Mouse (Mus musculus): ENCODE results near the gene Nbea.

Gene Nbea

GRCm38 (mm10) chr3:56181025-56181424, 2.5 kb downstream of the Nbea start:
- peaks cover 12% of the 10 kb centered on the region for H3K4me1 ChIP-seq (replicated peaks; ENCODE audit: low read depth, low read length)
- no peaks in the 10 kb centered on the region for H3K36me3 ChIP-seq (ENCODE audit: insufficient read depth, low read length)
- TF ChIP-seq NANOG (IDR thresholded peaks at IDR 0.05; ENCODE audit: borderline replicate concordance, low read length) (no peak), CTCF (conservative IDR thresholded peaks at IDR 0.05; ENCODE audit: low read length) (no peak), POU5F1 (IDR thresholded peaks at IDR 0.05; ENCODE audit: borderline replicate concordance, low read length) (no peak)
- H3K9me3 ChIP-seq (ENCODE audit: low read length): no peaks in the 10 kb centered on the region
- H3K4me3 ChIP-seq (replicated peaks; ENCODE audit: low read length): no peak overlapping the region
- H3K27me3 ChIP-seq (ENCODE audit: insufficient read depth, low read length): peaks cover 24% of the 10 kb centered on the region

GRCm38 (mm10) chr3:56157864-56158263, 25.6 kb downstream of the Nbea start:
- no peaks in the 10 kb centered on the region for H3K27me3 ChIP-seq (ENCODE audit: insufficient read depth, low read length)
- no peaks in the 10 kb centered on the region for H3K4me1 ChIP-seq (replicated peaks; ENCODE audit: low read depth, low read length)
- no peak overlapping the region for H3K4me3 ChIP-seq (replicated peaks; ENCODE audit: low read length)
- TF ChIP-seq NANOG (IDR thresholded peaks at IDR 0.05; ENCODE audit: borderline replicate concordance, low read length): no peak
- TF ChIP-seq POU5F1 (IDR thresholded peaks at IDR 0.05; ENCODE audit: borderline replicate concordance, low read length): no peak
- no peak for TF ChIP-seq CTCF (conservative IDR thresholded peaks at IDR 0.05; ENCODE audit: low read length)
- no peaks in the 10 kb centered on the region for H3K36me3 ChIP-seq (ENCODE audit: insufficient read depth, low read length)
- no peaks in the 10 kb centered on the region for H3K9me3 ChIP-seq (ENCODE audit: low read length)

- H3K36me3 ChIP-seq (ENCODE audit: insufficient read depth, low read length): no peaks in the 10 kb centered on the region
- H3K27me3 ChIP-seq (ENCODE audit: insufficient read depth, low read length): no peaks in the 10 kb centered on the region
- H3K9me3 ChIP-seq (ENCODE audit: low read length): no peaks in the 10 kb centered on the region
- peaks cover 5% of the 10 kb centered on the region; the same call in 1 of the 2 replicates for H3K4me1 ChIP-seq (replicated peaks; ENCODE audit: low read depth, low read length)
- no peak for TF ChIP-seq NANOG (IDR thresholded peaks at IDR 0.05; ENCODE audit: borderline replicate concordance, low read length)
- no peak for TF ChIP-seq POU5F1 (IDR thresholded peaks at IDR 0.05; ENCODE audit: borderline replicate concordance, low read length)
- TF ChIP-seq CTCF (conservative IDR thresholded peaks at IDR 0.05; ENCODE audit: low read length): no peak
- H3K4me3 ChIP-seq (replicated peaks; ENCODE audit: low read length): no peak overlapping the region
These were observed 56.8 kb downstream of the Nbea start for GRCm38 (mm10) chr3:56126674-56127073.

- Histone ChIP-seq H3K27me3 (ENCODE audit: insufficient read depth, low read length) (no peaks in the 10 kb centered on the region), H3K9me3 (ENCODE audit: low read length) (no peaks in the 10 kb centered on the region), H3K36me3 (ENCODE audit: insufficient read depth, low read length) (no peaks in the 10 kb centered on the region), H3K4me1 (replicated peaks; ENCODE audit: low read depth, low read length) (no peaks in the 10 kb centered on the region), H3K4me3 (replicated peaks; ENCODE audit: low read length) (no peak overlapping the region)
- TF ChIP-seq POU5F1 (IDR thresholded peaks at IDR 0.05; ENCODE audit: borderline replicate concordance, low read length) (no peak), CTCF (conservative IDR thresholded peaks at IDR 0.05; ENCODE audit: low read length) (no peak)
These were observed 66.9 kb downstream of the Nbea start for GRCm38 (mm10) chr3:56116647-56117046.

GRCm38 (mm10) chr3:56108101-56108500, 75.4 kb downstream of the Nbea start:
- H3K36me3 ChIP-seq (ENCODE audit: insufficient read depth, low read length): no peaks in the 10 kb centered on the region
- H3K9me3 ChIP-seq (ENCODE audit: low read length): no peaks in the 10 kb centered on the region
- no peaks in the 10 kb centered on the region for H3K4me1 ChIP-seq (replicated peaks; ENCODE audit: low read depth, low read length)
- no peak overlapping the region for H3K4me3 ChIP-seq (replicated peaks; ENCODE audit: low read length)
- no peaks in the 10 kb centered on the region for H3K27me3 ChIP-seq (ENCODE audit: insufficient read depth, low read length)
- TF ChIP-seq CTCF (conservative IDR thresholded peaks at IDR 0.05; ENCODE audit: low read length) (no peak), NANOG (IDR thresholded peaks at IDR 0.05; ENCODE audit: borderline replicate concordance, low read length) (no peak), POU5F1 (IDR thresholded peaks at IDR 0.05; ENCODE audit: borderline replicate concordance, low read length) (no peak)

- no peak for TF ChIP-seq POU5F1 (IDR thresholded peaks at IDR 0.05; ENCODE audit: borderline replicate concordance, low read length)
- TF ChIP-seq NANOG (IDR thresholded peaks at IDR 0.05; ENCODE audit: borderline replicate concordance, low read length): no peak
- no peak for TF ChIP-seq CTCF (conservative IDR thresholded peaks at IDR 0.05; ENCODE audit: low read length)
These were observed 86.4 kb downstream of the Nbea start for GRCm38 (mm10) chr3:56097105-56097504.

GRCm38 (mm10) chr3:56079015-56079612, 104.4 kb downstream of the Nbea start:
- Histone ChIP-seq H3K9me3 (ENCODE audit: low read length) (no peaks in the 10 kb centered on the region), H3K4me1 (replicated peaks; ENCODE audit: low read depth, low read length) (no peaks in the 10 kb centered on the region), H3K27me3 (ENCODE audit: insufficient read depth, low read length) (no peaks in the 10 kb centered on the region), H3K4me3 (replicated peaks; ENCODE audit: low read length) (no peak overlapping the region), H3K36me3 (ENCODE audit: insufficient read depth, low read length) (no peaks in the 10 kb centered on the region)
- TF ChIP-seq POU5F1 (IDR thresholded peaks at IDR 0.05; ENCODE audit: borderline replicate concordance, low read length) (no peak), CTCF (conservative IDR thresholded peaks at IDR 0.05; ENCODE audit: low read length) (no peak; the same call in 1 of the 2 replicates), NANOG (IDR thresholded peaks at IDR 0.05; ENCODE audit: borderline replicate concordance, low read length) (no peak)

More at GRCm38 (mm10) chr3:56097105-56097504, 86.4 kb downstream of the Nbea start:
- Histone ChIP-seq H3K9me3 (ENCODE audit: low read length) (no peaks in the 10 kb centered on the region), H3K4me3 (replicated peaks; ENCODE audit: low read length) (no peak overlapping the region), H3K4me1 (replicated peaks; ENCODE audit: low read depth, low read length) (peaks cover 5% of the 10 kb centered on the region; the same call in 1 of the 2 replicates), H3K36me3 (ENCODE audit: insufficient read depth, low read length) (no peaks in the 10 kb centered on the region), H3K27me3 (ENCODE audit: insufficient read depth, low read length) (no peaks in the 10 kb centered on the region)

GRCm38 (mm10) chr3:56067849-56068248, 115.7 kb downstream of the Nbea start:
- no peaks in the 10 kb centered on the region for H3K27me3 ChIP-seq (ENCODE audit: insufficient read depth, low read length)
- no peaks in the 10 kb centered on the region for H3K36me3 ChIP-seq (ENCODE audit: insufficient read depth, low read length)
- H3K4me3 ChIP-seq (replicated peaks; ENCODE audit: low read length): no peak overlapping the region
- TF ChIP-seq CTCF (conservative IDR thresholded peaks at IDR 0.05; ENCODE audit: low read length) (no peak), NANOG (IDR thresholded peaks at IDR 0.05; ENCODE audit: borderline replicate concordance, low read length) (no peak), POU5F1 (IDR thresholded peaks at IDR 0.05; ENCODE audit: borderline replicate concordance, low read length) (no peak)
- H3K4me1 ChIP-seq (replicated peaks; ENCODE audit: low read depth, low read length): no peaks in the 10 kb centered on the region
- H3K9me3 ChIP-seq (ENCODE audit: low read length): no peaks in the 10 kb centered on the region

Measured in E14TG2a.4 (cell line).